Mouse (Mus musculus) E14TG2a.4 (cell line): ENCODE measurements at regions not wholly inside any gene's neighbourhood (a gene's known extent, or its start where the extent isn't known, plus 50 kb on each side); places are given as distances from the start of the nearest gene placed in this dataset.
A peak's percentile ranks its signal among the peaks of the same experiment; 100 is the strongest.

Experiments used
- H3K27me3 ChIP-seq: 2 replicates; pipeline ENCODE4 v1.6.1; 2014; ENCODE audit warnings: low read length, control low read depth; ENCODE audit not compliant: insufficient read depth
- H3K36me3 ChIP-seq: 2 replicates; pipeline ENCODE4 v1.6.1; 2014; ENCODE audit warnings: low read length, control low read depth; ENCODE audit not compliant: insufficient read depth
- H3K4me1 ChIP-seq: replicated peaks from 2 replicates; pipeline ENCODE4 v1.6.1; 2014; ENCODE audit warnings: low read depth, low read length, control low read depth
- H3K4me3 ChIP-seq: replicated peaks from 2 replicates; pipeline ENCODE4 v1.5.1; 2014; ENCODE audit warnings: mild to moderate bottlenecking, low read length
- H3K9me3 ChIP-seq: 2 replicates; pipeline ENCODE4 v1.6.1; 2014; ENCODE audit warnings: low read length, control low read depth
- CTCF ChIP-seq: conservative IDR thresholded peaks from 2 replicates; pipeline ENCODE4 v1.5.1; 2014; ENCODE audit warnings: low read length
- NANOG ChIP-seq: IDR thresholded peaks from 2 replicates; pipeline ENCODE4 v1.6.1; 2014; ENCODE audit warnings: borderline replicate concordance, low read length, mixed read lengths
- POU5F1 ChIP-seq: IDR thresholded peaks from 2 replicates; pipeline ENCODE4 v1.6.1; 2014; ENCODE audit warnings: low read length, borderline replicate concordance

DNA sequence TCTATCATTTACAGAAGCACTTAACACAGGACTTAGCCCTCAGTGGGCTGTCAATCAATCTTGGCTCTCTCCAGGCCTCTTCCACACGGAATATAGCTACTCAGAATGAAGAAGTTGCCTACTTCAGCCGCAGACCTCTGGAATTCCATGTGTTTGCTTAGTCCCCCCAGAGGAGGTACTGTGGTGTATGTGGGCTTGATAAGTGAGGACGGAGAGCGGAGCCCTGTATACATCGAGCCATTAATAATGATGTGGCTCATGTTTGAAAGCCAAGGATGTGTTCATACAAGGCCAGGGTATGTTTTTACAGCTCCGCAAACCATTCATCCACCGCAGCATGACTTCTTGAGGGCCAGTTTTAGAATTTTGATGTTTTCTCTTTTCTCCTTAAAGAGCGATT is 125.8 kb downstream of the Enc1 start:
- TF ChIP-seq POU5F1: no peak
- TF ChIP-seq CTCF: no peak
- TF ChIP-seq NANOG: no peak
- no peak overlapping the region for H3K4me3 ChIP-seq

DNA sequence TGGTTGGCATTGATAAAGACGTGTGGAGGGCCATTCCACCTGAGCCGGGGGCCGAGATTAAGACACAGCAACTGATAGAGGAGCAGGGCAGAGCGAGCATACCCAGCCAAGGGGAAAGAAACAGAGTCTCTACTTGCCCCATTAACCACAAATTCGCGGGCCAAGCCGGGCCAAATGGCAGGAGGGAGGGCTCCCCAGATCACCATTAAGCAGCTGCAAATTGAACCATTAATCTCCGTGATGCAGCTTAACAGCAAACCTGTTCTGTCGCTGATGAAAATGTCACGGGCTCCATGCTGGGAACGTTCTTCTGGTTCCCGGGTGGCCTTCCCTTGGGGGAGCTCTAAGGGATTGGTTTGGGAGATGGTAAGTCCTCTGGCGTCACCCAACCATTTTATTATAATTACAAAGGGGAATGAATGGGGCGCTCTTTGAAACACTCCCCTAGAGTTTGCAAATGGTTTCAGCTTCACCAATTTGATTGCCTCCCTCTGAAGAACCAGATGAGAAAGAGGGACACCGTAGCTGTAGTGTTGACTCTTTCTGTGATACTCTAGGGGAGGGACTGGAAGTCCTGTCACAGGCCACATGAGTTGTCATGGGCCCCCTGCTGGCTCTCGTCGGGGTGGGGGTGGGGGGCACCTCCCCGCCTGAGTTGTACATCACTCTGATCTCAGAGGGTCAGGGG is 124.8 kb downstream of the Enc1 start:
- TF ChIP-seq CTCF: no peak
- TF ChIP-seq NANOG: no peak
- TF ChIP-seq POU5F1: no peak
- Histone ChIP-seq H3K36me3 (no peaks in the 10 kb centered on the region), H3K4me1 (peaks cover 33% of the 10 kb centered on the region), H3K9me3 (no peaks in the 10 kb centered on the region), H3K27me3 (peaks cover 24% of the 10 kb centered on the region), H3K4me3 (peak overlapping the region; percentile 49)

More for the DNA sequence above, 125.8 kb downstream of the Enc1 start:
- H3K27me3 ChIP-seq: peaks cover 24% of the 10 kb centered on the region
- H3K9me3 ChIP-seq: no peaks in the 10 kb centered on the region
- H3K36me3 ChIP-seq: no peaks in the 10 kb centered on the region
- H3K4me1 ChIP-seq: peaks cover 37% of the 10 kb centered on the region

DNA sequence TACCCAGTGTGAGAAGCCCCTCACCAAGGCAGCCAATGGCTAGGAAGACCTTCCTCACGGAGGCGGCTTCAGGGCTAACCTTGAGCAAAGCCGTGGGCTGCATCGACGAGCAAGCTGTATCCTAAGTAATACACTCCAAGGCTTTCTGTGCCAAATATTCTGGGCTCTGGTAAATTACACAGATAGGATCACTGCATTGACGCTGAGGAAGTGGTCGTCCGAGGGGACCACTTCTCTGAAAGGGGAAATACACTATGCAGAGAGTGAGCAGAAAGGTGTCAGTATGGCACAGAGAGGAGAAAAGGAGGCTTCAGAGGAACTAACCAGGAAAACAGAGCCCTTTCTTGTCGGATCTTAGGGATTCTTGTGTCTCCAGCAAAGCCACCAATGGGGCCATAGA is 124.1 kb downstream of the Enc1 start:
- H3K4me1 ChIP-seq: peaks cover 32% of the 10 kb centered on the region
- H3K4me3 ChIP-seq: peak overlapping the region; percentile 49
- H3K27me3 ChIP-seq: peaks cover 24% of the 10 kb centered on the region
- H3K9me3 ChIP-seq: no peaks in the 10 kb centered on the region
- H3K36me3 ChIP-seq: no peaks in the 10 kb centered on the region
- no peak for TF ChIP-seq NANOG

DNA sequence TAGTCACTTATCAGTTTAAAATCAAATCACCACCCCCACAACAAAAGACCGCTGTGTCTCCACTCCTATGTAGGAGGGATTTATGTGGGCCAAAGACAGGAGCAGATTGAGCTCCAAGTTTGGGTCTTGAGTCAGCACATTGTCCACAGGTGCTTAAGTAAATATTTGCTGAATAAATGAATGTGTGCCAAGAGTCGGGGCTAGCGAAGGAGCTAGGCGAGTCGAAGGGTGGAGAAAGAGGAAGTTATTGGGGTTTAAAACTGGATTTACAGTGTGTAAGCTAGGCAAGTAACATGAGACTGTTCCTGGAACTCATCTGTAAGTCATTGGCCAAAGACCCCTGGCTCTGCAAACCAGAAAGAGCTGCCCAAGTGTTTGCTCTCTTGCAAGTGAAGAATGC is 122.9 kb downstream of the Enc1 start:
- peaks cover 24% of the 10 kb centered on the region for H3K27me3 ChIP-seq
- H3K36me3 ChIP-seq: no peaks in the 10 kb centered on the region
- H3K9me3 ChIP-seq: no peaks in the 10 kb centered on the region
- no peak for TF ChIP-seq POU5F1
- TF ChIP-seq CTCF: no peak
- no peak for TF ChIP-seq NANOG
- H3K4me3 ChIP-seq: no peak overlapping the region
- peaks cover 44% of the 10 kb centered on the region for H3K4me1 ChIP-seq

DNA sequence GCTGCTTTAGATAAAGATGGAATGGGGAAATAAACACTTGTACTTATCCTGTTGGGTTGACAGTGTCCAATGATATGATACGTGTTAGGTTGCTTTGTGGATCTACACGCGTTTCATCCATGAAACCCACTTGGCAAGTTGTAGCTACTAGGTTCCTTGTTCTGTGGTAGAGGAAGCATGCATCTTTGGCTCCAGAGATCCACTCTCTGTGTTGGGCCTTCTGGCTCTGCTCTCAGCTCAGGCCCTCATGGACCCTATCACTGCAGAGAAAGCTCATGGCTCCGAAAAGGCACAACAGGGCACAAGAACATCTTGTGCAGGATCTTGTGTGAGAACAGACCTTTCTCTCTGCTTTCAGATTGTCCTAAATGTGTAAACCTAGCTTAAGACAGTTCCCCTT is 122.3 kb downstream of the Enc1 start:
- H3K4me3 ChIP-seq: no peak overlapping the region
- no peaks in the 10 kb centered on the region for H3K9me3 ChIP-seq
- no peaks in the 10 kb centered on the region for H3K36me3 ChIP-seq
- peaks cover 24% of the 10 kb centered on the region for H3K27me3 ChIP-seq
- peaks cover 49% of the 10 kb centered on the region for H3K4me1 ChIP-seq
- TF ChIP-seq NANOG (no peak), POU5F1 (no peak), CTCF (no peak)

DNA sequence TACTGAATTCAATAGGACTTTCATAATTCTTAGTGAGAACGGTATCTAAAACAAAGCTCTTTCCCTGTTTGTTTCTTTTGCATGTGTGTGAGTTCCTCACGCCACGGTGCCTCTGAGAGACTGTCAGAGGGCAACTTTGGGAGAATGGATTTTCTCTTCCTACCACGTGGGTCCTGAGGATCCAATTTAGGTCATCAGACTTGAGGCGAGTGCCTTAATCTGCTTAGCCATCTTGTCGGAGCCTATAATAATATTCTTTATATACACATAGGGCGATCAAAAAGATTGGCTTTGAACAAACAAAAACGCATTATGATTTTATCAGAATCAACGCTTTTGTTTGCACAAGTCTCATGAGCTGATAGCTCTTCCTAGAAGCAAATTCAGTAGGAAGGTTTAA is 119.6 kb downstream of the Enc1 start:
- H3K27me3 ChIP-seq: peaks cover 13% of the 10 kb centered on the region; the same call in 1 of the 2 replicates
- no peaks in the 10 kb centered on the region for H3K9me3 ChIP-seq
- TF ChIP-seq CTCF: no peak
- TF ChIP-seq POU5F1: no peak
- H3K36me3 ChIP-seq: no peaks in the 10 kb centered on the region
- H3K4me3 ChIP-seq: no peak overlapping the region
- peaks cover 55% of the 10 kb centered on the region for H3K4me1 ChIP-seq

DNA sequence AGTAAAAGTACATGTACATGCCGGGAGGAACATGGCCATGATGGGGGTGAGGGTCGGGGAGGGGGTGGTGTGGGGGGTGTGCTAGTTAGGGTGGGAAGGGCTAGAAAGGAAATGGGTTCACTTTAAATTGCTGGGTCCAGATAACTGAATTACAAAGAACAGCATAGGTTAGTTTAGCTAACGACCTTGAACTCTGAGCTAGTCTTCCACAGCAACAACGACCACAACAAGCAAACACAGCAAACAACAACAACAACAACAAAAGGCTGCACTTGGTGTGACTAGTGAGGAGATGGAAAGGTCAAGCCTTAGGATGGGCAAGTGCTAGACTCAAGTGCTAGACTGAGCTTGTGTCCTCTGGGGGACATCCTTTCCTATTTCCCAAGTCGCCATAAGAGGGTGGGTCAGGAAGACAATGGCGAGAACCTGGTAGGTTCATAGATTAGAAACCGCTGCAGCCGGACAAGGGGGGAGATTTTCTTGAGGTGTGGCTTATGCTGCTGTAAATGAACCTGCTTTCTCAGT is 117.9 kb downstream of the Enc1 start:
- H3K4me3 ChIP-seq: peak overlapping the region; percentile 20; the same call in 1 of the 2 replicates
- H3K9me3 ChIP-seq: peaks cover 6% of the 10 kb centered on the region
- H3K36me3 ChIP-seq: no peaks in the 10 kb centered on the region
- peak; percentile 53; the same call in 1 of the 2 replicates for TF ChIP-seq NANOG
- TF ChIP-seq CTCF: no peak
- TF ChIP-seq POU5F1: no peak
- peaks cover 4% of the 10 kb centered on the region; the same call in 1 of the 2 replicates for H3K27me3 ChIP-seq
- peaks cover 49% of the 10 kb centered on the region for H3K4me1 ChIP-seq

DNA sequence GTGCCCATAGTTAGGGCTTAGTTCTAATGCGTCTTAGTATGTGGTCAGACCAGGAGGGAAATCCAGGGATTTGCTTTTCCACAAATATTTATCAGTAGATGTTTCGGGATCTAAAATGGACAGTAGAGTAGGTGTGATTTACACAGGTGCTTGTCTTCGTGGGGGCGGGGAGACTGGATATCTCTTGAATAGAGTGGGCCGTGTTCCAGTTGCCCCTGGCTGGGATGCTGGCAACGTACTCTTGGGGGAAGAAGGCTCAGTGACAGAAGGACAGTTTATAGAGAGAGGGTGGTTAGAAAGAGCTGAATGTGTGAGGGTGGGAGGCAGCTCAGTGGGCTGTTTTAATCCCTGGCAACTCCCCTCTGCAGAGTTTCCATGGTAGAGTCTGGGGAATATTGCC is 117.4 kb downstream of the Enc1 start:
- H3K36me3 ChIP-seq: no peaks in the 10 kb centered on the region
- H3K4me3 ChIP-seq: 0 out of 2 replicates have a peak overlapping the region, but pooled peaks have one; percentile 6
- H3K4me1 ChIP-seq: peaks cover 51% of the 10 kb centered on the region
- no peak for TF ChIP-seq CTCF
- no peak for TF ChIP-seq NANOG
- no peak for TF ChIP-seq POU5F1
- H3K27me3 ChIP-seq: 0 out of 2 replicates have a peak, but pooled peaks cover 1% of the 10 kb centered on the region
- H3K9me3 ChIP-seq: peaks cover 8% of the 10 kb centered on the region
